Mouse (Mus musculus) CH12.LX (cell line): ENCODE measurements around the gene Shbg. TPM values are rescaled to one million over a fixed set of nuclear protein-coding genes. Genes with fewer than 3 reads are reported as not detected.

Source experiments
- DNase-seq: peaks from one replicate; pipeline ENCODE4 v3.0.0-alpha.2; 2013; ENCODE audit errors: extremely low read depth
- H3K27ac ChIP-seq: 2 replicates; pipeline ENCODE4 v1.5.1; 2012; ENCODE audit warnings: low read depth, mild to moderate bottlenecking, control low read depth, moderate library complexity; ENCODE audit not compliant: insufficient read depth
- H3K27me3 ChIP-seq: replicated peaks from 2 replicates; pipeline ENCODE3; 2012; ENCODE audit warnings: inconsistent platforms
- H3K36me3 ChIP-seq, 2 experiments: replicated peaks in 1 of 2; 2 replicates each; pipeline versions ENCODE3 to v1.6.1; 2012; ENCODE audit warnings: inconsistent platforms in 1 of 2, low read length in 1 of 2, mild to moderate bottlenecking in 1 of 2, mixed read lengths in 1 of 2, moderate library complexity in 1 of 2; ENCODE audit not compliant: control insufficient read depth in 1 of 2, insufficient read depth in 1 of 2
- H3K4me1 ChIP-seq, 2 experiments: 2 replicates each; pipeline ENCODE4 v1.6.1; 2012; ENCODE audit warnings: inconsistent platforms in 1 of 2, moderate library complexity in 1 of 2; ENCODE audit not compliant: insufficient read depth in 2 of 2, control insufficient read depth in 1 of 2
- H3K4me2 ChIP-seq: 2 replicates; pipeline ENCODE4 v1.6.1; 2012; ENCODE audit warnings: low read depth, mild to moderate bottlenecking, control low read depth; ENCODE audit not compliant: poor library complexity, insufficient read depth, severe bottlenecking
- H3K4me3 ChIP-seq, 3 experiments: fragments of 150-350 bp in 1 of 3; sonication (generic) in 1 of 3; replicated peaks in 1 of 3; 2 replicates each; pipeline versions ENCODE3 to v1.5.1; 2011 to 2012; ENCODE audit warnings: low read depth in 2 of 3, low read length in 2 of 3, mild to moderate bottlenecking in 2 of 3, moderate library complexity in 2 of 3, control low read depth in 1 of 3, improper control_type of control experiment in 1 of 3, inconsistent platforms in 1 of 3, mixed read lengths in 1 of 3; ENCODE audit not compliant: poor library complexity in 1 of 3
- H3K79me2 ChIP-seq: replicated peaks from 2 replicates; pipeline ENCODE4 v1.6.1; 2012; ENCODE audit warnings: mild to moderate bottlenecking, moderate library complexity; ENCODE audit not compliant: control insufficient read depth, poor library complexity, insufficient read depth, severe bottlenecking; ENCODE audit errors: extremely low read depth
- H3K9ac ChIP-seq: 2 replicates; pipeline ENCODE4 v1.6.1; 2012; ENCODE audit warnings: low read depth, mild to moderate bottlenecking, control low read depth, moderate library complexity; ENCODE audit not compliant: insufficient read depth
- H3K9me3 ChIP-seq: replicated peaks from 2 replicates; pipeline ENCODE3; 2012; ENCODE audit warnings: low read length, inconsistent platforms, mixed read lengths
- CHD1 ChIP-seq: IDR thresholded peaks from 2 replicates; pipeline ENCODE4 v1.6.1; 2012; ENCODE audit warnings: low read depth, low read length, improper control_type of control experiment, inconsistent platforms
- CHD2 ChIP-seq: IDR thresholded peaks from 2 replicates; pipeline ENCODE4 v1.6.1; 2011; ENCODE audit warnings: low read length, improper control_type of control experiment
- CTCF ChIP-seq, 2 experiments: IDR thresholded peaks in 1 of 2; conservative IDR thresholded peaks in 1 of 2; 2 replicates each; pipeline ENCODE4 v1.5.1; 2011 to 2012; ENCODE audit warnings: low read depth in 2 of 2, low read length in 2 of 2, improper control_type of control experiment in 1 of 2, inconsistent platforms in 1 of 2, mild to moderate bottlenecking in 1 of 2, moderate library complexity in 1 of 2
- E2F4 ChIP-seq: IDR thresholded peaks from 2 replicates; pipeline ENCODE4 v1.6.1; 2011; ENCODE audit warnings: low read depth, low read length, improper control_type of control experiment; ENCODE audit not compliant: insufficient replicate concordance
- ELF1 ChIP-seq: IDR thresholded peaks from 2 replicates; pipeline ENCODE4 v1.6.1; 2014; ENCODE audit warnings: low read depth, mild to moderate bottlenecking, inconsistent platforms, low read length, improper control_type of control experiment
- GABPA ChIP-seq: IDR thresholded peaks from 2 replicates; pipeline ENCODE4 v1.6.1; 2012; ENCODE audit warnings: low read depth, low read length, improper control_type of control experiment, inconsistent platforms; ENCODE audit not compliant: insufficient replicate concordance
- IRF4 ChIP-seq: IDR thresholded peaks from 2 replicates; pipeline ENCODE4 v1.6.1; 2014; ENCODE audit warnings: low read depth, mild to moderate bottlenecking, inconsistent platforms, low read length, improper control_type of control experiment
- JUN ChIP-seq: IDR thresholded peaks from 2 replicates; pipeline ENCODE4 v1.6.1; 2011; ENCODE audit warnings: low read depth, mild to moderate bottlenecking, low read length, improper control_type of control experiment, moderate library complexity; ENCODE audit not compliant: insufficient read depth
- JUND ChIP-seq: conservative IDR thresholded peaks from 2 replicates; pipeline ENCODE4 v1.6.1; 2011; ENCODE audit warnings: low read depth, low read length, improper control_type of control experiment
- KAT2A ChIP-seq: IDR thresholded peaks from 2 replicates; pipeline ENCODE4 v1.6.1; 2012; ENCODE audit warnings: low read length, improper control_type of control experiment, inconsistent platforms; ENCODE audit not compliant: insufficient replicate concordance
- MAFK ChIP-seq: IDR thresholded peaks from 2 replicates; pipeline ENCODE4 v1.6.1; 2011; ENCODE audit warnings: low read length, improper control_type of control experiment; ENCODE audit not compliant: insufficient replicate concordance
- MXI1 ChIP-seq: IDR thresholded peaks from 2 replicates; pipeline ENCODE4 v1.6.1; 2011; ENCODE audit warnings: mild to moderate bottlenecking, low read depth, low read length, improper control_type of control experiment
- MYC ChIP-seq: IDR thresholded peaks from 2 replicates; pipeline ENCODE4 v1.6.1; 2011; ENCODE audit warnings: low read depth, mild to moderate bottlenecking, improper control_type of control experiment, low read length
- NELFE ChIP-seq: IDR thresholded peaks from 2 replicates; pipeline ENCODE4 v1.6.1; 2011; ENCODE audit warnings: low read depth, low read length, improper control_type of control experiment
- NRF1 ChIP-seq: IDR thresholded peaks from 2 replicates; pipeline ENCODE4 v1.6.1; 2014; ENCODE audit warnings: low read depth, mild to moderate bottlenecking, inconsistent platforms, low read length, improper control_type of control experiment, moderate library complexity
- PAX5 ChIP-seq: IDR thresholded peaks from 2 replicates; pipeline ENCODE4 v1.6.1; 2012; ENCODE audit warnings: low read length, inconsistent platforms, mixed read lengths
- POLR2A ChIP-seq: IDR thresholded peaks from 2 replicates; pipeline ENCODE4 v1.6.1; 2011; ENCODE audit warnings: low read depth, mild to moderate bottlenecking, improper control_type of control experiment, low read length
- RAD21 ChIP-seq: IDR thresholded peaks from 2 replicates; pipeline ENCODE4 v1.6.1; 2011; ENCODE audit warnings: low read depth, mild to moderate bottlenecking, low read length, improper control_type of control experiment, moderate library complexity
- SMC3 ChIP-seq: IDR thresholded peaks from 2 replicates; pipeline ENCODE4 v1.6.1; 2011; ENCODE audit warnings: low read depth, low read length, improper control_type of control experiment
- TBP ChIP-seq: conservative IDR thresholded peaks from 2 replicates; pipeline ENCODE4 v1.6.1; 2011; ENCODE audit warnings: low read depth, low read length, improper control_type of control experiment
- UBTF ChIP-seq: IDR thresholded peaks from 2 replicates; pipeline ENCODE4 v1.6.1; 2012; ENCODE audit warnings: low read depth, mild to moderate bottlenecking, inconsistent platforms, low read length, improper control_type of control experiment, moderate library complexity
- ZC3H11A ChIP-seq: IDR thresholded peaks from 2 replicates; pipeline ENCODE4 v1.6.1; 2012; ENCODE audit warnings: low read depth, mild to moderate bottlenecking, inconsistent platforms, low read length, improper control_type of control experiment
- ZKSCAN1 ChIP-seq: IDR thresholded peaks from 2 replicates; pipeline ENCODE4 v1.6.1; 2012; ENCODE audit warnings: low read depth, inconsistent platforms, low read length, improper control_type of control experiment, borderline replicate concordance
- dilution Hi-C: fragments of 300-500 bp; cut with MboI; formaldehyde crosslinking; loops from 2 replicates; pipeline ENCODE4 v1.14.3; 2020; ENCODE audit warnings: low sequenced_read_pairs; ENCODE audit not compliant: extremely low pct_unique_long_range_greater_than_20kb, extremely low pct_ligation_motif_present
- in situ Hi-C: fragments of 300-500 bp; cut with MboI; formaldehyde crosslinking; loops from 3 replicates; pipeline ENCODE4 v1.14.3; 2019; ENCODE audit warnings: low sequenced_read_pairs, low pct_ligation_motif_present, low pct_unique_long_range_greater_than_20kb, mixed read lengths
- polyA plus RNA-seq: library from polyadenylated mRNA; unstranded; fragments of >175 nt; gene quantifications from 2 replicates; pipeline ENCODE4 v1.2.1, GENCODE M21; 2012; ENCODE audit warnings: low read depth; ENCODE audit not compliant: insufficient read length
- total RNA-seq, 2 experiments: library from RNA; depleted of rRNA; stranded (reverse); fragments of 300-350 nt in 1 of 2; fragments of >200 nt in 1 of 2; gene quantifications; 2 replicates each; pipeline ENCODE4 v1.2.3; 2012 to 2014

Gene Shbg
- total and polyA plus RNA-seq, 3 experiments: not detected

DNA sequence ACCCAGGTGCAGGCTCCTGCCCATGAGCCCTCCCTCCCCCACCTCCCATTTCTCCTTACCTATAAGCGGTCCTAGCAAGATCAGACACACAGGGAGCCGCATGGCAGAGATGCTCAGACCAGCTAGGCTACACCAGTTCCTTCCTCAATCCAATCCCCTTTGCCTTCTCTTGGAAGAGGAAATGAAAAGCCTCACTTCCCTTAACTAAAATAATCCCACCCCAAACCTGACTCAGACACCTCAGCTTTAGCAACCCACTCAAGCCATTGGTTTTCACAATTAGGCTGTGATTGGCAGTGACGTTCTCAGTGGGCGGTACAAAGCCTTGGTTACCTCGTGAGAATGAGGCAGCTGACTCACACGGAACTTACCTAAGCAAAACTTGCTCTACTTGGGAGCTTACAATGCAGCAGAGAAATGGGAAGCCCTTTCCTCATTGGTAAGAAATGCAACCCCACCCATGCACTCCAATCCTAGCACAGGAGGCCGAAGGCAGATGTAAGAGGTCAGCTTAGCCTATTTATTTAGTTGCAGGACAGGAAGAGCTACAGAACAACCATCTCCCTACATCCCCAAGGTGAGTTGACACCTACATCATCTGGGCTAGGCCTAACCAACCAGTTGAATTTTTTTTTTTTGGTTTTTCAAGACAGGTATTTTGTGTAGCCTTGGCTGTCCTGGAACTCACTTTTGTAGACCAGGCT, 48.4 kb upstream of the Shbg start, which contains the start of gene Cd68 (continued):
- TF ChIP-seq JUND: no peak
- no peak for TF ChIP-seq ZKSCAN1
- peak; percentile 87 for TF ChIP-seq MAFK
- peak; percentile 65; the same call in 1 of the 2 replicates for TF ChIP-seq TBP
- TF ChIP-seq RAD21: no peak
- TF ChIP-seq KAT2A: 0 out of 2 replicates have a peak, but pooled peaks have one; percentile 39
- peak; percentile 90 for TF ChIP-seq CHD2
- peak; percentile 77 for TF ChIP-seq MXI1
- TF ChIP-seq CTCF (conservative IDR thresholded peaks at IDR 0.05 in 1 of 2, IDR thresholded peaks at IDR 0.05 in 1 of 2; ENCODE audit: low read depth in 2 of 2, low read length in 2 of 2): no peak
- peak; percentile 88 for TF ChIP-seq MYC
- TF ChIP-seq IRF4: peak; percentile 89
- no peak for TF ChIP-seq ZC3H11A
- TF ChIP-seq E2F4: 0 out of 2 replicates have a peak, but pooled peaks have one; percentile 52
- TF ChIP-seq GABPA: no peak
- TF ChIP-seq NELFE: peak; percentile 37; the same call in 1 of the 2 replicates
- peak; percentile 85 for TF ChIP-seq POLR2A
- TF ChIP-seq NRF1: 0 out of 2 replicates have a peak, but pooled peaks have one; percentile 7
- TF ChIP-seq JUN: peak; percentile 60; the same call in 1 of the 2 replicates
- TF ChIP-seq UBTF: no peak
- TF ChIP-seq ELF1: peak; percentile 74
- TF ChIP-seq PAX5: no peak
- no peak; the same call in 1 of the 2 replicates for TF ChIP-seq SMC3

DNA sequence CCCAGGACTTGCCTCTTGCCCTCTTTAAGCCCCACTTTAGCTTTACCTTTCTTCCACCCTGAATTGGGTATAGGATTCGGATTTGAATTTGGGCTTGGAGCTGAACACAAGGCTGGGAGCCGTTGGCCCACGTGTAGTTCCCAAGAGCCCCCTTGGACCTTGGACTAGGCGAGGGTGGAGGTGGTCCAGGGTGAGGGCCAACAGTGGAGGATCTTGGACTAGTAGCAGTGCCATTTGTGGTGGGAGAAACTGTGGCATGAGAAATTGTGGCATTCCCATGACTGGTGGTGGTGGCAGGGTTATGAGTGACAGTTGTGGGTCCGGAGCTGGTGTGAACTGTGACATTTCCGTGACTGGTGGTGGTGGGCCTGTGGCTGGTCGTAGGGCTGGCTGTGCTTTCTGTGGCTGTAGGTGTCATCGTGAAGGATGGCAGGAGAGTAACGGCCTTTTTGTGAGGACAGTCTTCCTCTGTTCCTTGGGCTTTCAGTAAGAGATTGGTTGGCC, 47.8 kb upstream of the Shbg start:
- in situ Hi-C loops: no loop called here
- H3K4me2 ChIP-seq: 0 out of 2 replicates have a peak overlapping the region, but pooled peaks have one; percentile 65

More for the DNA sequence above, 47.8 kb upstream of the Shbg start:
- H3K4me1 ChIP-seq: peaks cover 25 to 74% of the 10 kb centered on the region in 2 experiments
- peak overlapping the region; percentile 95 for H3K27ac ChIP-seq
- no peak for DNase-seq
- H3K9ac ChIP-seq: 0 out of 2 replicates have a peak overlapping the region, but pooled peaks have one; percentile 6
- H3K4me3 ChIP-seq: peak overlapping the region; percentile 42 to 70 (median 66)
- peaks cover 50% of the 10 kb centered on the region for H3K79me2 ChIP-seq
- no peaks in the 10 kb centered on the region for H3K9me3 ChIP-seq
- dilution Hi-C loops: no loop called here
- H3K36me3 ChIP-seq: peaks cover 44 to 55% of the 10 kb centered on the region in 2 experiments
- no peaks in the 10 kb centered on the region for H3K27me3 ChIP-seq
- no peak for TF ChIP-seq NRF1
- TF ChIP-seq CHD1: 0 out of 2 replicates have a peak, but pooled peaks have one; percentile 55
- TF ChIP-seq NELFE: 0 out of 2 replicates have a peak, but pooled peaks have one; percentile 25
